Mouse (Mus musculus) kidney, adult 2 months (tissue): Measurements from ENCODE around the gene Rheb. TPM values are rescaled to one million over a fixed set of nuclear protein-coding genes. Genes with fewer than 3 reads are reported as not detected.
"Not testable (repeated sequence)": the region's sequence is repeated elsewhere in the genome, so short reads cannot be mapped to it uniquely, and the experiment has no call there.

Experiments used
- DNase-seq: peaks from one replicate; pipeline ENCODE4 v3.0.0; 2021
- H3K27ac ChIP-seq: fragments of 200-500 bp; 2 replicates; pipeline ENCODE4 v1.5.1; 2012; ENCODE audit warnings: low read depth, low read length, control low read depth, inconsistent platforms; ENCODE audit not compliant: insufficient read depth
- H3K27me3 ChIP-seq: fragments of 200-500 bp; replicated peaks from 2 replicates; pipeline ENCODE4 v1.6.1; 2012; ENCODE audit warnings: mild to moderate bottlenecking, moderate library complexity, low read length, inconsistent platforms; ENCODE audit not compliant: control insufficient read depth, insufficient read depth
- H3K36me3 ChIP-seq: fragments of 200-500 bp; 2 replicates; pipeline ENCODE4 v1.6.1; 2012; ENCODE audit warnings: mild to moderate bottlenecking, moderate library complexity, low read length, inconsistent platforms; ENCODE audit not compliant: control insufficient read depth, insufficient read depth
- H3K4me1 ChIP-seq: fragments of 200-500 bp; 2 replicates; pipeline ENCODE4 v1.6.1; 2011; ENCODE audit warnings: low read length; ENCODE audit not compliant: control insufficient read depth, insufficient read depth
- H3K4me3 ChIP-seq: fragments of 200-500 bp; 2 replicates; pipeline ENCODE4 v1.5.1; 2011; ENCODE audit warnings: mild to moderate bottlenecking, low read depth, low read length, control low read depth; ENCODE audit not compliant: insufficient read depth
- CTCF ChIP-seq: fragments of 200-500 bp; conservative IDR thresholded peaks from 2 replicates; pipeline ENCODE4 v1.5.1; 2011; ENCODE audit warnings: low read depth, mild to moderate bottlenecking, control low read depth, low read length, moderate library complexity, mixed read lengths; ENCODE audit not compliant: insufficient read depth, insufficient read length
- POLR2A ChIP-seq: fragments of 200-500 bp; IDR thresholded peaks from one replicate; pipeline ENCODE4 v1.6.1; 2011; ENCODE audit warnings: low read depth, low read length, control low read depth
- WGBS: fragments of 180-500 bp; shearing (Covaris S2); methylation state at CpG from one replicate; pipeline ENCODE4 v1.1.7; 2018; 5-methylcytosine and 5-hydroxymethylcytosine counted together
- polyA plus RNA-seq: library from polyadenylated mRNA; depleted of rRNA; stranded (reverse); fragments of >200 nt; gene quantifications from 2 replicates; pipeline ENCODE4 v1.2.3, GENCODE M21; 2012

Gene Rheb
- polyA plus RNA-seq, 1 experiment, result 31.5 TPM

GRCm38 (mm10) chr5:24859771-24860540 is 17.5 kb upstream of the Rheb start:
- WGBS, result 77% methylated on average over 3 of the region's 3 CpGs
- TF ChIP-seq POLR2A, result no peak
- TF ChIP-seq CTCF, result no peak
- Histone ChIP-seq H3K27ac (no peak overlapping the region), H3K36me3 (no peaks in the 10 kb centered on the region; the same call in 1 of the 2 replicates), H3K4me3 (no peak overlapping the region), H3K27me3 (no peaks in the 10 kb centered on the region), H3K4me1 (no peaks in the 10 kb centered on the region)
- no peak for DNase-seq

- TF ChIP-seq CTCF (no peak), POLR2A (no peak)
- Histone ChIP-seq H3K4me1 (no peaks in the 10 kb centered on the region), H3K36me3 (no peaks in the 10 kb centered on the region), H3K4me3 (no peak overlapping the region), H3K27ac (no peak overlapping the region), H3K27me3 (no peaks in the 10 kb centered on the region)
- WGBS, result 69% methylated on average over 3 of the region's 3 CpGs
- DNase-seq, result no peak
Measured at GRCm38 (mm10) chr5:24854827-24855600, 12.6 kb upstream of the Rheb start.

- Histone ChIP-seq H3K36me3 (no peaks in the 10 kb centered on the region), H3K4me1 (no peaks in the 10 kb centered on the region), H3K4me3 (no peak overlapping the region), H3K27ac (no peak overlapping the region), H3K27me3 (no peaks in the 10 kb centered on the region)
- no peak for TF ChIP-seq CTCF
- TF ChIP-seq POLR2A, result no peak
- DNase-seq, result no peak
- 91% methylated on average over 3 of the region's 3 CpGs for WGBS
Measured at GRCm38 (mm10) chr5:24854256-24854655, 11.8 kb upstream of the Rheb start.

- H3K4me3 ChIP-seq, DNase-seq, H3K36me3 ChIP-seq, H3K27me3 ChIP-seq, H3K27ac ChIP-seq, H3K4me1 ChIP-seq: not testable (repeated sequence)
- WGBS, result 86% methylated on average over 14 of the region's 14 CpGs
Measured at GRCm38 (mm10) chr5:24848261-24848660, 5.8 kb upstream of the Rheb start.

GRCm38 (mm10) chr5:24843841-24844240 is 1.4 kb upstream of the Rheb start:
- no peaks in the 10 kb centered on the region for H3K27me3 ChIP-seq
- no peaks in the 10 kb centered on the region for H3K36me3 ChIP-seq
- 87% methylated on average over 5 of the region's 5 CpGs for WGBS
- TF ChIP-seq POLR2A (no peak), CTCF (no peak)
- peaks cover 10% of the 10 kb centered on the region; the same call in 1 of the 2 replicates for H3K4me1 ChIP-seq
- DNase-seq, result no peak
- no peak overlapping the region for H3K4me3 ChIP-seq
- H3K27ac ChIP-seq, result no peak overlapping the region

GRCm38 (mm10) chr5:24843103-24843475 is 665 bp upstream of the Rheb start:
- Histone ChIP-seq H3K4me1 (peaks cover 12% of the 10 kb centered on the region; the same call in 1 of the 2 replicates), H3K4me3 (peak overlapping the region; percentile 41), H3K27me3 (no peaks in the 10 kb centered on the region), H3K27ac (peak overlapping the region; percentile 54), H3K36me3 (no peaks in the 10 kb centered on the region)
- TF ChIP-seq POLR2A (no peak), CTCF (no peak)
- WGBS, result 2% methylated on average over 21 of the region's 21 CpGs
- no peak for DNase-seq

GRCm38 (mm10) chr5:24841662-24842273 is 656 bp downstream of the Rheb start:
- no peak for TF ChIP-seq CTCF
- no peak for TF ChIP-seq POLR2A
- Histone ChIP-seq H3K27me3 (no peaks in the 10 kb centered on the region), H3K36me3 (no peaks in the 10 kb centered on the region), H3K4me1 (peaks cover 12% of the 10 kb centered on the region; the same call in 1 of the 2 replicates), H3K27ac (peak overlapping the region; percentile 97), H3K4me3 (peak overlapping the region; percentile 84)
- no peak for DNase-seq
- under 1% methylated on average over 46 of the region's 50 CpGs for WGBS
